Mouse (Mus musculus) activated CD4-positive, CD25-positive, alpha-beta regulatory T cell, adult 4 months (primary cell): ENCODE data around the gene Naa38. TPM values are rescaled to one million over a fixed set of nuclear protein-coding genes. Genes with fewer than 3 reads are reported as not detected.

ENCODE experiments used
- ATAC-seq: one replicate; pipeline ENCODE4 v1.8.0; 2017
- polyA plus RNA-seq, 2 experiments: library from polyadenylated mRNA; unstranded; fragments of 100-300 nt; shearing (Covaris generic); gene quantifications; one replicate each; pipeline ENCODE4 v1.2.1; 2017

The Naa38 gene
- polyA plus RNA-seq, 2 experiments from 2014 or later = 146 TPM

- no peak for ATAC-seq
Observed at GRCm38 (mm10) chr11:69443328-69443727, 48.0 kb downstream of the Naa38 start.

Other genes starting within 250 kb of the Naa38 start
- gene Alox12b, start 238.5 kb upstream of the Naa38 start, polyA plus RNA-seq = not detected
- 1 to 10 TPM; 2.2 to 5.0 TPM for gene Alox8, start 197.6 kb upstream of the Naa38 start, polyA plus RNA-seq
- under 1 TPM; 0.24 to 0.48 TPM for gene Gucy2e, start 158.5 kb upstream of the Naa38 start, polyA plus RNA-seq
- gene Cntrob, start 71.7 kb upstream of the Naa38 start, polyA plus RNA-seq = 10 to 100 TPM in 1 of 2 experiments, 1 to 10 TPM in 1; 9.2 to 10.7 TPM
- gene Trappc1, start 71.5 kb upstream of the Naa38 start, polyA plus RNA-seq = 100 to 1,000 TPM; 109 to 112 TPM
- under 1 TPM; 0.31 to 0.89 TPM for gene Kcnab3, start 69.2 kb upstream of the Naa38 start, polyA plus RNA-seq
- gene Rnf227, start 55.0 kb upstream of the Naa38 start, polyA plus RNA-seq = 1 to 10 TPM; 2.4 to 3.4 TPM
- gene Chd3, start 26.1 kb upstream of the Naa38 start, polyA plus RNA-seq = 10 to 100 TPM; 58.7 to 62.7 TPM
- gene Cyb5d1, start 144 bp downstream of the Naa38 start, polyA plus RNA-seq = 10 to 100 TPM in 1 of 2 experiments, 1 to 10 TPM in 1; 9.4 to 17.9 TPM
- gene Tmem88, start 2.7 kb downstream of the Naa38 start, polyA plus RNA-seq = under 1 TPM; 0.22 to 0.51 TPM
- gene Kdm6b, start 18.2 kb downstream of the Naa38 start, polyA plus RNA-seq = 10 to 100 TPM; 23.6 to 28.3 TPM
- gene Dnah2, start 153.6 kb downstream of the Naa38 start, polyA plus RNA-seq = under 1 TPM in 1 of 2 experiments, not detected in 1; 0.19 TPM
- gene Efnb3, start 164.7 kb downstream of the Naa38 start, polyA plus RNA-seq = under 1 TPM in 1 of 2 experiments, not detected in 1; 0.17 TPM
- 10 to 100 TPM; 25.6 to 27.6 TPM for gene Wrap53, start 184.8 kb downstream of the Naa38 start, polyA plus RNA-seq
- gene Trp53, start 184.9 kb downstream of the Naa38 start, polyA plus RNA-seq = 100 to 1,000 TPM; 231 to 302 TPM
- under 1 TPM in 1 of 2 experiments, not detected in 1; 0.46 TPM for gene Atp1b2, start 210.5 kb downstream of the Naa38 start, polyA plus RNA-seq
- not detected for gene Shbg, start 222.4 kb downstream of the Naa38 start, polyA plus RNA-seq
- not detected for gene Sat2, start 226.5 kb downstream of the Naa38 start, polyA plus RNA-seq
- 1 to 10 TPM; 6.5 to 7.1 TPM for gene Fxr2, start 237.5 kb downstream of the Naa38 start, polyA plus RNA-seq